Mouse (Mus musculus): ENCODE data around the gene Tnni2. TPM values are rescaled to one million over a fixed set of nuclear protein-coding genes. Genes with fewer than 3 reads are reported as not detected.
A peak's percentile ranks its signal among the peaks of the same experiment; 100 is the strongest.

Tnni2 gene
- 17.8 and 41.4 TPM in 2 replicates for polyA plus RNA-seq (2015; fragmentation: Nextera tagmentation; extraction: Ambion mirVana)

DNA sequence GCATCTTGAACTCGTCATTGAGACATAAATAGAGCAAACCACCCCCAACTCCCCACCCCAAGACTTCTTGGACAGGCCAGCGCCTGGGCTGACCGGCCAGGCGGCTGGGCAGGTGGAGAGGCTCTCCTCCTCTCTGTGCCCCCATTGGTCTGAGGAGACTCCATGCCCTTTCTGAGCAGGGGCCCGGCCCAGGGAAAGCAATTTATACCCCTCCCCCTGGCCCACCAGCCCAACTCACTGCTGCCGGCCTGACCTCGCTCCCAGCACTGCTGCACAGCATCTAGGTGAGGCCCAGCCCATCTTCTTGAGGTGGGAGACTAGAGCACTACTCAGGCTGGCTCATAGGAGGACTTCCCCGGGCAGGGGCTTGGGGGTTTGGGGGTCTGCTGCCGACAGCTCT is at the start of gene Tnni2:
Gene Tnni2, plus strand, starts transcription at position 224 of the 400 bp plus-strand sequence.
- Histone ChIP-seq H3K9ac (ENCODE audit: low read depth, low read length) (no peak within 1 kb of the TSS), H3K27ac (ENCODE audit: low read length) (no peak within 1 kb of the TSS; the same call in 1 of the 2 replicates), H3K4me3 (ENCODE audit: low read depth, low read length) (no peak within 1 kb of the TSS), H3K4me1 (ENCODE audit: control insufficient read depth, low read depth, low read length) (no peaks in the 10 kb centered on the region; the same call in 1 of the 2 replicates), H3K27me3 (ENCODE audit: control insufficient read depth, insufficient read depth, low read depth, low read length) (no peaks in the 10 kb centered on the region), H3K9me3 (replicated peaks; ENCODE audit: control insufficient read depth, low read length) (no peaks in the 10 kb centered on the region), H3K4me2 (ENCODE audit: low read depth, low read length) (no peak within 1 kb of the TSS), H3K36me3 (ENCODE audit: control insufficient read depth, insufficient read depth) (no peaks in the 10 kb centered on the region)
- ATAC-seq (ENCODE audit: low read depth) = no peak
- WGBS (ENCODE audit: insufficient replicate concordance) = 56% methylated on average over 9 of the region's 9 CpGs

DNA sequence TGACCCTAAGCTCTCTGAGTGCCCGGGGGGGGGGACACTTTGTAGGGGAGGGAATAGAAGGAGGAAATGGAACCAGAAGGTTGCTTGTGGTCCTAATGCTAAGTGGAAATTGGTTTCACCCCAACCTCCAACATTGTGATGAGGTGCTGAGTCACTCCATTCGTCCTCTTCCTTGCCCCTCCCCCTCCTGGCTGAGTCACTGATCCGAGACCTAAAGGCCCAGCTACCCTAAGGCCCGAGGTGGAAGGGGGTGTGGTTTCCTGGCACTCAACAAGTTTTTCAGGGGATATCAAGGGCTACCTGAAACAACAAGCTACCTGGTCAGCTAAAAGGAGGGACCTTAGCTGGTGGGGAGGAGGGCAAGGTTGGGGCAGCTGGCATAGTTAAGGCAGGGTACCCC is 48.4 kb upstream of the Tnni2 start:
- H3K27ac ChIP-seq (ENCODE audit: low read length) = peak overlapping the region; percentile 76
- H3K4me3 ChIP-seq (ENCODE audit: low read depth, low read length) = no peak overlapping the region
- peaks cover 64% of the 10 kb centered on the region for H3K4me1 ChIP-seq (ENCODE audit: control insufficient read depth, low read depth, low read length)
- peak; percentile 87 for ATAC-seq (ENCODE audit: low read depth)
- no peaks in the 10 kb centered on the region for H3K36me3 ChIP-seq (ENCODE audit: control insufficient read depth, insufficient read depth)
- no peaks in the 10 kb centered on the region for H3K9me3 ChIP-seq (replicated peaks; ENCODE audit: control insufficient read depth, low read length)
- WGBS (ENCODE audit: insufficient replicate concordance) = 9% methylated on average over 4 of the region's 4 CpGs
- peak overlapping the region; percentile 56 for H3K9ac ChIP-seq (ENCODE audit: low read depth, low read length)
- H3K4me2 ChIP-seq (ENCODE audit: low read depth, low read length) = peak overlapping the region; percentile 40
- H3K27me3 ChIP-seq (ENCODE audit: control insufficient read depth, insufficient read depth, low read depth, low read length) = no peaks in the 10 kb centered on the region

DNA sequence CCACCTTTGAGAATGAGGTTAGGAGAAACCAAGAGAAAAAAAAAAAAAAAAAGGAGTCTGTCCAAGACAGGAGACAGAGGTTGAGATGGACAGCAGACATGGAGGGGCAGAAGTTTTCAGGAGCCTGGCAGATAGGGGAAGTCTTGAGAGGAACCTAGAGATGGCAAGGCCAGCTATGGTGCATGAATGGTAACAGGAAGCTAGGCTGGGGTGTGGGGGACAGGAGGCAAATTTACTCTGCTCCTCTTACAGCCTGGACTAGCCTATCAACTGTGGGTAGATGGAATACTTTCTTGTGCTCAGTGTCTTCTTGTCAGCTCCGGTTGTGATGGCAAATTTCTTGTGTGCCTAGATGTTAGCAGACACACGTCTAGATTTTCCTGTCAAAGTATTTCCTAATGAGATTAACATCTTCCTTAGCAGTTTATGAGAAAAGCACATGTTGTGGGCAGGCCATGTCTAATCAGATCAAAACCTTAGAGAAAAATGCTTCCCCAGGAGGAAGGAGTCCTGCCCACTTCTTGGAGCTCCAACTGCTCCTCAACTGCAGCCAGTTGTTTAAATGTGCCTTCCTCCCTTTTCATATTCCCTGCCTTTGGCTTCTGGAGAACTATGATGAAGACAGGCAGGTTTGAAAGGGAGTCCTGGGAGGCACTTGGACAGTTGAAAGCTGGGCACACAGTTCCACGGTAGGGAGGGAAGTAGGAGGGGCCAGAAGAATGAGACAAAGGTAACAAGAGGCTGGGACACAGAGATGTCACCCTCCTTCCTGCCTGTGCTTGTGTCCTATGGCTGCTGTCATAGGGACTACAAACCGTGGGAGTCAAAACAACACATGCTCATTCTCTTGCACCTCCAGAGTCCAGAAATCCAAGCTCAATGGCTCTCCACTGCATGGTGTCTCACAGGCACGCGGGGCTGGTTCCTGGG is 47.1 kb upstream of the Tnni2 start:
- H3K4me2 ChIP-seq (ENCODE audit: low read depth, low read length) = no peak overlapping the region
- H3K27ac ChIP-seq (ENCODE audit: low read length) = peak overlapping the region; percentile 76
- H3K9me3 ChIP-seq (replicated peaks; ENCODE audit: control insufficient read depth, low read length) = no peaks in the 10 kb centered on the region
- H3K9ac ChIP-seq (ENCODE audit: low read depth, low read length) = no peak overlapping the region
- peaks cover 60% of the 10 kb centered on the region for H3K4me1 ChIP-seq (ENCODE audit: control insufficient read depth, low read depth, low read length)
- 41% methylated on average over 6 of the region's 6 CpGs for WGBS (ENCODE audit: insufficient replicate concordance)
- H3K4me3 ChIP-seq (ENCODE audit: low read depth, low read length) = no peak overlapping the region
- no peaks in the 10 kb centered on the region for H3K27me3 ChIP-seq (ENCODE audit: control insufficient read depth, insufficient read depth, low read depth, low read length)
- H3K36me3 ChIP-seq (ENCODE audit: control insufficient read depth, insufficient read depth) = no peaks in the 10 kb centered on the region
- ATAC-seq (ENCODE audit: low read depth) = no peak

DNA sequence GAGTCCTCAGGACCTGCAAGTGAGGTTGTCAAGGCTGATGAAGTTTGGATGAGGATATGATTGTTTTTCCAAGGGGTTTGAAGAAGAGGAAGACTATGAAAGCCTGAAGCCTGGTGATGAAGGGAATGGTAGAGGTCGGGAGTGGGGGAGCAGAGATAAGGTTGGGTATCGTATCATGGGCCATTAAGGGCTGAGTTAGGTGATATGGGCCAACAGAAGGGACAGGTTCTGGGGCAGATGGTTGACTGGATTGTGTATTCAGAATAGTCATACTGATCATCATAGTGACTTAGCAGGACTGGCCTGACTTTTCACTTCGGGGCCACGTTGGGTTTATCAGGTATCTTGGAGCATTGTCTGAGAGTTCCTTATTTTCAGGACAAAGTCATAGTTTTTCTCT is 46.1 kb upstream of the Tnni2 start:
- H3K4me3 ChIP-seq (ENCODE audit: low read depth, low read length) = no peak overlapping the region
- H3K27ac ChIP-seq (ENCODE audit: low read length) = peak overlapping the region; percentile 54
- H3K27me3 ChIP-seq (ENCODE audit: control insufficient read depth, insufficient read depth, low read depth, low read length) = no peaks in the 10 kb centered on the region
- no peak overlapping the region for H3K4me2 ChIP-seq (ENCODE audit: low read depth, low read length)
- peaks cover 60% of the 10 kb centered on the region for H3K4me1 ChIP-seq (ENCODE audit: control insufficient read depth, low read depth, low read length)
- peak; percentile 39 for ATAC-seq (ENCODE audit: low read depth)
- no peaks in the 10 kb centered on the region for H3K36me3 ChIP-seq (ENCODE audit: control insufficient read depth, insufficient read depth)
- no peaks in the 10 kb centered on the region for H3K9me3 ChIP-seq (replicated peaks; ENCODE audit: control insufficient read depth, low read length)
- H3K9ac ChIP-seq (ENCODE audit: low read depth, low read length) = no peak overlapping the region
- WGBS (ENCODE audit: insufficient replicate concordance) = 19% methylated on average over 4 of the region's 4 CpGs

DNA sequence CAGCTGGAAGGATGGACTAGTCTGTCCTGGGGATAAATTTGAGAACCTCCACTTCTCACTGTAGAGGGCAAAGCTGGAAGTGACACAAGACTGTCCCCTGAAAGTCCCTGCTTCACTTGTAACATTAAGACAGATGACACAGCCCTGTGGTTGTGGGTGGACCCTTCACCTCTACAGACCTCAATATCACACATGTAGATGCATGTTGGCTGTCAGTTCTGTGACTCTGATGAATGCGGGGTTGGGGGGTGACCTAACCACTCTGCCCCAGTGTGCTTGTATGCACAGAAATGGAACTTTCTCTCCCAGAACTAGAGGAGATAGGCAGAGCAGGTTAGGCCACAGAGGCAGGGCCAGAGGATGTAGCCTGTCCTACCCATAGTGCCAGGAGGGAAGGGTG is 45.0 kb upstream of the Tnni2 start:
- Histone ChIP-seq H3K9me3 (replicated peaks; ENCODE audit: control insufficient read depth, low read length) (no peaks in the 10 kb centered on the region), H3K27ac (ENCODE audit: low read length) (peak overlapping the region; percentile 48; the same call in 1 of the 2 replicates), H3K4me3 (ENCODE audit: low read depth, low read length) (no peak overlapping the region), H3K4me1 (ENCODE audit: control insufficient read depth, low read depth, low read length) (peaks cover 55% of the 10 kb centered on the region), H3K36me3 (ENCODE audit: control insufficient read depth, insufficient read depth) (no peaks in the 10 kb centered on the region), H3K4me2 (ENCODE audit: low read depth, low read length) (no peak overlapping the region), H3K27me3 (ENCODE audit: control insufficient read depth, insufficient read depth, low read depth, low read length) (no peaks in the 10 kb centered on the region), H3K9ac (ENCODE audit: low read depth, low read length) (no peak overlapping the region)
- 90% methylated on average over 1 of the region's 1 CpGs for WGBS (ENCODE audit: insufficient replicate concordance)
- ATAC-seq (ENCODE audit: low read depth) = no peak

DNA sequence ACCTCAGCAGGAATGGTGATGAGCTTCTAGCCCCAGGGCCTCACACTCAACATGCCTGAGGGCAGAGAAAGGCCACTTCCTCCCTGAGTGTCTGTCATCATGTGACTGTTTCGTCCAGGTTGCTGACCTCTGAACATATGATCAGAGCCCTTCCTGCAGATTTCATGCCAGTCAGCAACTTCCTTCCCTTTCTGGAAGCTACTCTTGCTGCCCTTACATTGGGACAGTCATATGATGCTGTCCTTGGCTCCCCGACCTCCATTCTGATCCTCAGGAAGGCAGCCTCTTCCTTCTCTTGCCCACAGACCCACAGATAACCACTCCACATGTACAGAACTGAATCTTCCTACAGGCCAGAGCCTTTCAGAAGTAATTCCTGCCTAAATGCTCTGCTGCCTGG is 43.6 kb upstream of the Tnni2 start:
- Histone ChIP-seq H3K4me3 (ENCODE audit: low read depth, low read length) (no peak overlapping the region), H3K9ac (ENCODE audit: low read depth, low read length) (no peak overlapping the region), H3K4me1 (ENCODE audit: control insufficient read depth, low read depth, low read length) (peaks cover 45% of the 10 kb centered on the region), H3K27ac (ENCODE audit: low read length) (peak overlapping the region; percentile 48), H3K27me3 (ENCODE audit: control insufficient read depth, insufficient read depth, low read depth, low read length) (no peaks in the 10 kb centered on the region), H3K36me3 (ENCODE audit: control insufficient read depth, insufficient read depth) (no peaks in the 10 kb centered on the region), H3K9me3 (replicated peaks; ENCODE audit: control insufficient read depth, low read length) (no peaks in the 10 kb centered on the region), H3K4me2 (ENCODE audit: low read depth, low read length) (no peak overlapping the region)
- peak; percentile 28 for ATAC-seq (ENCODE audit: low read depth)
- WGBS (ENCODE audit: insufficient replicate concordance) = 25% methylated on average over 2 of the region's 2 CpGs

DNA sequence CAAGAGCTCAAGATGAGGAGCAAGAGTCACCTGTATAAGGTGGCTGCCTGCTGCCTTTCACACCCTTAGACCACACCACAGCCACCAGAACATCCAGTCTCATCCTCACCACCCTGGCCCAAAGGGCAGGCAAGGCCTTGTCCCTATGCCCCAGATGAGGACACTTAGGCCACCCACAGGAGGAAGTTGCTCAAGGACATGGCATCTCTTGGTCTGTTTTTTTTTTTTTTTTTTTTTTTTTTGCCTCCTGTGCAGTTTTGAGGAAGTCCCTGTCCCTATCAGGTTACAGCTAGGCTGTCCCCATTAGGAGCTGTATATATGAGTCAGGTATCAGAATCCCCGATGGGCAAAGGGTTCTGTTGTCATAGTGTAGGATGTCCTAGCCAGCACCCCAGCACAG is 42.4 kb upstream of the Tnni2 start:
- Histone ChIP-seq H3K4me3 (ENCODE audit: low read depth, low read length) (no peak overlapping the region), H3K27me3 (ENCODE audit: control insufficient read depth, insufficient read depth, low read depth, low read length) (no peaks in the 10 kb centered on the region), H3K4me1 (ENCODE audit: control insufficient read depth, low read depth, low read length) (peaks cover 36% of the 10 kb centered on the region), H3K36me3 (ENCODE audit: control insufficient read depth, insufficient read depth) (no peaks in the 10 kb centered on the region), H3K27ac (ENCODE audit: low read length) (peak overlapping the region; percentile 46), H3K9ac (ENCODE audit: low read depth, low read length) (no peak overlapping the region), H3K4me2 (ENCODE audit: low read depth, low read length) (no peak overlapping the region), H3K9me3 (replicated peaks; ENCODE audit: control insufficient read depth, low read length) (no peaks in the 10 kb centered on the region)
- no peak for ATAC-seq (ENCODE audit: low read depth)
- 12% methylated on average over 1 of the region's 1 CpGs for WGBS (ENCODE audit: insufficient replicate concordance)

DNA sequence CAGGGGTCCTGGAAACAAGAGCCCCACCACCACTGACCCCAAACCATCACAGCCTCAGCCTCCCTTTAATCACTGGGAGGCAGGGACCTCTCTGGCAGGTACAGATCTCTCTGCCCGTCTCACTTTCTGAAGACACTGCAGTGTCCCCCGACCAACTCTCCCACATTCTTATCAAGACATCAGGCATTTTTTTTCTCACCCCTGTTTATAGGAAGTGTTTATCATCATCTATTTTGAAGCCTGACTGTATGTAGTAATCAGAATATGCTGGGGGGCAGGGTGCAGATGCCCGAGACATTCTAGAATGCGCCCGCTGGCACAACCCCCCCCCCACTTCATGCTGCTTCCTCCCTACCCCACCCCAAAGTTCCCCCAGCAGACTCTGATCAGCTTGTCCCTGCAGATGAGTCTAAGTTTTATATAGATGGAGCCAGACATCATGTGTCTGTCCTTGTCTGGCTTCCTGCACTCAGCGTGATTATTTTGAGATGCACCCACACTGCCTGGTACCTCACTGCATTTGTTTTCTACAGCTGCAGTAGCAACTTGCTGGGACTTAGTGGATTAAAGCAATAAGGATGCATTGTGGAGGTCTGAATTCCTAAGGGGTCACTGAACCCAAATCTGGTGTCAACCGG is 41.4 kb upstream of the Tnni2 start:
- H3K4me3 ChIP-seq (ENCODE audit: low read depth, low read length) = no peak overlapping the region
- no peaks in the 10 kb centered on the region for H3K27me3 ChIP-seq (ENCODE audit: control insufficient read depth, insufficient read depth, low read depth, low read length)
- no peak overlapping the region for H3K4me2 ChIP-seq (ENCODE audit: low read depth, low read length)
- no peaks in the 10 kb centered on the region for H3K9me3 ChIP-seq (replicated peaks; ENCODE audit: control insufficient read depth, low read length)
- no peak overlapping the region for H3K27ac ChIP-seq (ENCODE audit: low read length)
- no peaks in the 10 kb centered on the region for H3K36me3 ChIP-seq (ENCODE audit: control insufficient read depth, insufficient read depth)
- no peak for ATAC-seq (ENCODE audit: low read depth)
- H3K9ac ChIP-seq (ENCODE audit: low read depth, low read length) = no peak overlapping the region
- H3K4me1 ChIP-seq (ENCODE audit: control insufficient read depth, low read depth, low read length) = peaks cover 26% of the 10 kb centered on the region
- 49% methylated on average over 7 of the region's 7 CpGs for WGBS (ENCODE audit: insufficient replicate concordance)

DNA sequence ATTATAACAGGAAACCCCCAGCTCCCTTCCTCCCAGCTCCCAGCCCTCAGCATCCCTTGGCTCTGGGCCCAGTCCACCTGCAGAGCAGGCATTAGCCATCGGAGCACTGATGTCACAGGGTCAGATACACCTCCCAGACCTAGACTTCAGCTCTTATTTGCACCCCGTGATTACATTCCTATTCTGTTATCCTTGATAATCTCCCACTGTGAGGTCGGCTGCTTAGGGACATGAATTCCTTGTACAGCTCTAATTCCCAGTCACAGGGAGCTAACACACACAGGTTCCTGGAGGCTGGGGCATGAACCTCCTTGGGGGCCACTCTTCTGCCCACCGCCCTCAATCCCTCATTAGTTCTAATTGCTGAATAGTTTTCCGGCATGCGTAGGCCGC is 40.9 kb upstream of the Tnni2 start:
- 68% methylated on average over 7 of the region's 7 CpGs for WGBS (ENCODE audit: insufficient replicate concordance)
- Histone ChIP-seq H3K9me3 (replicated peaks; ENCODE audit: control insufficient read depth, low read length) (no peaks in the 10 kb centered on the region), H3K27ac (ENCODE audit: low read length) (no peak overlapping the region), H3K36me3 (ENCODE audit: control insufficient read depth, insufficient read depth) (no peaks in the 10 kb centered on the region), H3K4me3 (ENCODE audit: low read depth, low read length) (no peak overlapping the region), H3K4me1 (ENCODE audit: control insufficient read depth, low read depth, low read length) (peaks cover 21% of the 10 kb centered on the region), H3K4me2 (ENCODE audit: low read depth, low read length) (no peak overlapping the region), H3K9ac (ENCODE audit: low read depth, low read length) (no peak overlapping the region), H3K27me3 (ENCODE audit: control insufficient read depth, insufficient read depth, low read depth, low read length) (no peaks in the 10 kb centered on the region)
- ATAC-seq (ENCODE audit: low read depth) = no peak

Data from liver, embryonic 16.5 days (tissue).